Mouse (Mus musculus): ENCODE results near the gene Mtmr14.

The Mtmr14 gene

DNA sequence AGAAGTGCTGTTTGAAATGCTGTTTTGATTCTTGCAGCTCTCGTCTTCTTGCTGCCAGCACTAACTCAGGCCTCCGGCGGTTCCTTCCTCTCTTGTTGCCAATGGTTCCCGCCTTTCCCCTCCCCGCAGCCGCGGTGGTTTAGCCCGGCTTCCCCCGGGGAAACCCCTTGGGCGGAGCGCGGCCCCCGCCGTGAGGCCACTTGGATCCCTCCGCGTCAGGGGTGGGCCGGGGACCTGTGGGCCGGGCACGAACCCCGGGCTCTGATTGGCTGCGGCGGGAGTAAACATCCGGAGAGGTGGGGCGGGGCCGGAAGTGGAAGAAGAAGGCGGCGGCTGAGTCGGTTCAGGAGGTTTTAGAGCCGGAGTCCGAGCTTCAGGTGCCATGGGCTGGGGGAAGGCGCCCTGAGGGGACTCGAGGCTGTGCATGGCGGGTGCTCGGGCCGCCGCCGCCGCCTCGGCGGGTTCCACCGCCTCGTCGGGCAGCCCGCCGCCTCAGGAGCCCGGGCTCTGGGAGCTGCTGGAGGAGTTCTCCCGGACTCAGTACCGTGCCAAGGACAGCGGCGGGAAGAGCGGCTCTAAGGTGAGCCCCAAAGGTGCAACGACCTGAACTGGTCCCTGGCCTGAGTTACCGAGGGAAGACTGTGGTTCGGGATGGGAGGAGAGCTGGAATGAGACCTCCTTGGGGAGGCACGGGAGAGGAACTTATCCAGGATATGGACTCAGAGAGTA, at the start of gene Mtmr14:
TSS of gene Mtmr14 (plus strand) at position 302 of the 729 bp plus-strand sequence.
- peak; percentile 98 to 99 for DNase-seq (ENCODE audit: low spot score in 2 of 2)

DNA sequence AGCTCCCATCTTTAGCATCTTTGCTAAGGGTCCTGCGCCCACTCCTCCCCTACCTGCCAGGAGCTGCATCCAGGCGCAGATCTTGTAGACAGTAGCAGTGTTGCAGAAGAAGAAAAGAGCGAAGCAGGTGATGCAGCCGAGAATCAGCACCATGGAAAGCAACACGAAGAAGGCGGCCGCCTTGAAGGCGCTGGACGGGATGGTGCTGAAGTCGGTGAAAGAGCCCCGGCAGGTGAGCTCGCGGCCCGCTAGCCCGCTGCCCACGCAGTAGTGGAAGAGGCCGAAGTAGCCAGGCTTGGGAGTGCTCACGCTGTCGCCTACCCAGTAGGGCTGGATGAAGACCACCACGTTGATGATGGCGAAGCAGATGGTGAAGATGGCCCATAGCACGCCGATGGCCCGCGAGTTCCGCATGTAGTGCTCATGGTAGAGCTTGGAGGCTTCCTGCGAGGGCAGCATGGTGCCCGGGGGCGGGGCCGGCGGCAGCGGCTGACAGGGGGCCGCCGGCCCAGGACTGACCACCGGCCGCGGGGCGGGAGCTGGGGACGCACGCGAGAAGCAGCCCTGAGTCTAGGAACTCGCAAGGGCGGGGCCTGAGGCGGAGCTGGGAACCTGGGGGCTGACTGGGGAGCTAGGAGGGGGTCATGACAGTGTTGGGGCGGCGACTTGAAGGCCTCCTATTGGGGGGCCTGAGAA, 43.7 kb upstream of the Mtmr14 start:
- DNase-seq (ENCODE audit: low spot score in 2 of 2): peak in 1 of 2 experiments; percentile 19

DNA sequence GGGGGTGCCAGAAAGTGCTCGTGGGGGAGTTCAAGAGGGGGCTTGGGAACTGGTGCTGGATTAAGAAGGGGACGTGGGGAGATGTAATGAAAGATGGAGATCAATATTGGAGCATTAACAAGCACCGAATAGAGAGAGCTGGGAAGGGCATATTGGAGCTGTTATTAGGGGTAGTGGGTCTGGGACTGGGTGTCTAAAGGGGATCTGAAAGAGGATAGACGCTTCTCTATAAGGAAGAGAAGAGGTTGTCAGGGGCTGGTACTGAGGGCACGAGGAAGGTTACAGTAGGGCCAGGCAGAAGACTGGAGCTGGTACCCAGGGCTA, 43.2 kb upstream of the Mtmr14 start:
- DNase-seq (ENCODE audit: low spot score in 2 of 2): no peak

DNA sequence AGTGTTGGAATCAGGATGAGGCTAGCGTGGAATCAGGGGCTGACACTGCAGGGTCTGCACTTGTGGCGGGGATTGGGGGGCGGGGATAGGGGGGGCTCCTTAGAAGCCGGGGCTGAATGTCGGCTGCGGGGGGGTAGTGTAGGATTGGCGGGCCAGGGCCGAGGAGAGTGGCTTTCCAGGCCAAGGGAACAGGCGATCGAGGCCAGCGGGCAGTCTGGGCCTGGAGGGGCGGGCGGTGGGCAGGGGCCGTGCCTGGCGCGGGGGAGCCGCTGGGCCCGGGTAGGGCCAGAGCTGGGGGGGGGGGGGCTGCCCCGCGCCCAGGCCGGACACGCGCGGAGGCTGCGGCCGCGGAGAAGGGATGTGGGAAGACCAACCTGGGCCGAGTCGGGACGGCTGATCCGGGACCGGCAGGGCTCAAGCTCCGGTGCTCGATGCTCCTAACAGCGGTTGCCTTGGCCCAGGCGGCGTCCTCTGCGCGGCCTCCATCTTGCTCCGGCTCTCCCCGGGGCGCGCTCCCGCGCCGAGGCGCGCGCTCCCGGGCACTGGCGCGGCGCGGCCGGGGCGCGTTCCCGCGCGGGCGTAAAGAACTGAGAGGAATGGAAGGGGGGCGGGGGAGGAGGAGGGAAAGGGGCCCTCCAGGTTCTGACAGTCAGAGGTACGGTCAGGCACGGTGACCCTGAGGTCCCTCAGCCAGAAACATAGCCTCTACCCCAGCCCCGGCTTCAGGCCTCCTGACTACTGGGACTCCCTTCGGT, 42.6 kb upstream of the Mtmr14 start, which contains the start of gene Lhfpl4:
TSS of gene Lhfpl4 (minus strand) at position 544 of the 755 bp plus-strand sequence.
- no peak for DNase-seq (ENCODE audit: low spot score in 2 of 2)

DNA sequence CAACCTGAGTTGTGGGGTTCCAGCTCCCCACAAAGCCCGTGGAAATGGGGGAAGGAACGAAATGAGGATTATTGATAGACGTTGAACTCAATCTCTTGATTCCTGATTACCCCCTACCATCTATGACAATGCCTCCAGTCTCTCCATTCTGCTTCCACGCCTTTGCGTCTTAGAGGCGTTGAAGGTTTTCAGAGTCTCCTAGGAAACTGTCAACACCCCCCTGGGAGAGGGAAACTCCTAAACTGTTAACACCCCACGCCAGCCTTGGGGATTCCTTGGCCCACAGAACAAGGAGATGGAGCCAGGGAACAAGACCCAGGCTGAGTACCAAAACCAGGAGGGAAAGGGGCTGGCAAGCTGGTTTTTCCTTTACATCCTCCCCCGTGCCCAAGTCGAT, 42.0 kb upstream of the Mtmr14 start:
- no peak for DNase-seq (ENCODE audit: low spot score in 2 of 2)

DNA sequence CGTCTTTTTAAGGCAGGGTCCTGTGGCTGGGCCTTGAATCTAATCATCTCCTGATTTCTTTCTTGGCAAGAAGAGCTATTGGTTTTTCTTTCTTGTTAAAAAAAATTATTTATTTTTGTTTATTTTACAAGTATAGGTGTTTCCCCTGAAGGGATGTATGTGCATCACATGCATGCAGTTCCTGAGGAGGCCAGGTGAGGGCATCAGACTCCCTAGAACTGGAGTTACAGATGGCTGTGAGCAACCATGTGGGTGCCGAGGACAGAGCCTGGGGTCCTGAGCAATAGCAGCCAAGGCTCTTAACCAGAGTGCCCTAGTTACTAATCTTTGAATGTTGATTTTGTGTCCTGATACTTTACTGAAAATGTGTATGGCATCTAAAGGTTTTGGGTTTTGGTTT, 21.4 kb upstream of the Mtmr14 start:
- no peak for DNase-seq (ENCODE audit: low spot score in 2 of 2)

DNA sequence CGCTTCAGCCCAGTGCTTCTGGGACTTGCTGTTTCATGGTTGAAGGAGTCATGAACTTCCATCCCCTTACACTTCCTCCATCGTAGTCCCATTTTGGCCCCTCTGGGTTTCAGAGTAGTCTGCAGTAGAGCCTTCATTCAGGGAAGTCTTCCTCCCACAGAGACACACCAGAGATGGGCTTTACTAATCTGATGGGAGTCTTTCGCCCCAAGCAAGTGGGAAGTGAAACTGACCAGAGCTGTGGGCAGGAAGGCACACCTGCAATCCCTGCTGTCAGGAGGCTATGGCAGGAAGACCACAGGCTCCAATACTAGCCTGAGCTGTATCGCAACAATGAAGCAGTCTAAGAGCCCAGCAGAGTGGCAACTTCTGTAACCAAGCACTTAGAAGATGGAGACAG, 11.8 kb upstream of the Mtmr14 start:
- DNase-seq (ENCODE audit: low spot score in 2 of 2): no peak

DNA sequence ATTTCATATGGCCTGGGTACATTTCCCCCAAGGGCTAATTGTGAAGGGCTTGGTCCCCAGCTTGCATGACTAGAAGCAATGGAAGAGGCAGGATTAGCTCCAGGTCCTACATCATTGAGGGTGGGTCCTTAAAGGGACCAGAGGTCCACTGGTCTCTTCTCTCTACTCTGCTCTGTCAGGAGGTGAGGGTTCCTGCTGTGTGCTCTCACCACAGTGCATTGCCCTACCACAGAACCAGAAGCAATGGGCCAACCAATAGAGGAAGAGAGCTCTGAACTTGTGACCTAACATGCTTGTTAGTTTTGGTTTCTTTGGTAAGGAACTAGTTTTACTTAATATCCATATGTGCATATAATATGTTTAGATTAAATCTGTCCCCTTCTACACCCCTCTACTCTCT, 10.9 kb upstream of the Mtmr14 start:
- DNase-seq (ENCODE audit: low spot score in 2 of 2): no peak

DNA sequence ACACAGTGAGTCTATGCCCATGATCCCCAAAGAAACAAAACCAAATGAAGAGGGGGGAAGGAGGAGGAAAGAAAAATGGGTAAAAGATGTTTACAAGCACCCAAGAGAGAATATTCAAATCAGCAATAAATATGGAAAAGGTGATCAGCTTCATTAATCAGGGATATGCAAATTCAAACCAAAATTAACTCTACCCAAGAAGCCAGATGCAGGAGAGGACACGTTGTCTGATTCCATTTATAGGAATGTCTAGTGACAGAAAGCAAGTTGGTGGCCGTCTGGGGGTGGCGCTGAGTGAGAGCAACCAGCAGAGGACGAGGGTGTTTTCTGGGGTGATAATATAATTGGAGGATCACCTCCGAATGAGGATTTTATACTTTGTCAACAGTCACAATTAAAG, 2.5 kb upstream of the Mtmr14 start:
- no peak for DNase-seq (ENCODE audit: low spot score in 2 of 2)

DNA sequence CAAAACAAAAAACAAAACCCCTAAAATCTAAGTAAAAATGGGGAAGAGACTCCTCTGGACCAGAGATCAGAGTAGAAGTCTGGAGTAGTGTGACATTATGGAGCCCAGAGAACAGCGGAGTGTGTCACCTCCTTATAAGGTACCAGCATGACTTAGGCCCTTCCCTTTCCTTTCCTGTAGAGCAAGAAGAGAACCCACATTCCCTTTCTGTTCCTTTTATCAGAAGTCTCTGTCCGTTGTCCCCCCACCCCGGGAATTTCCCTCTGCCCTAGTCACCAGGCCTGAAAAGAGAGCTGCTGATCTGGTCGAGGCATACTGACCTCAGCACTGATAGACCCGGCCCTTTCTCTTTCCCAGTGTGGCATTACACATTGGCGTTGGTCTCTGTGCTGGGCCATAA, 799 bp downstream of the Mtmr14 start:
- no peak for DNase-seq (ENCODE audit: low spot score in 2 of 2)

DNA sequence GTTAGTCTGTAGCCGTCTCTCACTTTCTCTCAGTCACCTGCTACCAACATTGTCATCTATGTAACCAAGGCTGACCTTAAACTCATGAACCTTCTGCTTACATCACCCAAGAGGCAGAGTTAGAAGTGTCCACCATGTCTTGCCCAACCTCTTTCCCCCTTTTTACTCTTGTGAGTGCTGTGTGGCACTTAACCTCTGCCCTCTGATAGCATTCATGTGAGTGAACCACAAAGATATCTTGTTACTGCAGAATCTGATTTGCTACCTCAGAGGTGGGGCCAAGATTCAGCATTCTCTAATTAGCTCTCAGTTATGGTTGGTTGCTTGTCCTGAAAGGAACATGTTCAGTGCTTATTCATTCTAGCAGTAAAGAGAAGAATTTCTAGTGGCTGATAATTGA, 5.1 kb downstream of the Mtmr14 start:
- DNase-seq (ENCODE audit: low spot score in 2 of 2): no peak

DNA sequence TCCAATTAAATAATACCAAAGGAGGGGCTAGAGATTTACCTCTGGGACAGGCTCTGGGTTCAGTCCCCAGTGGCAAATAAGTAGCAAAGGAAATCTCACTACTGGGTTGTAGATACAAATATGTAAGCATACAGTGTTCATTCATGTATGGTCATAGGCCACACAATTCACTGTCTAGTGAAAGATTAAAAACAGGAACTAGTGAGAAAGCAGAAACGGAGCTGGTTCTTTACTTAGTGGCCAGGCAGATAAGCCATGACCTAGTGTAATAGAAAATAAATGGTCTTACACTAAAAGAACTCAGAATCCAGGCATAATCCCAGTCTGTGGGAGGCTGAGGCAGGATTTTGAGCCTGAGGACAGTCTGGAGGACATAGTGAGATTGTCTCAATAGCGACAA, 7.9 kb downstream of the Mtmr14 start:
- DNase-seq (ENCODE audit: low spot score in 2 of 2): no peak

DNA sequence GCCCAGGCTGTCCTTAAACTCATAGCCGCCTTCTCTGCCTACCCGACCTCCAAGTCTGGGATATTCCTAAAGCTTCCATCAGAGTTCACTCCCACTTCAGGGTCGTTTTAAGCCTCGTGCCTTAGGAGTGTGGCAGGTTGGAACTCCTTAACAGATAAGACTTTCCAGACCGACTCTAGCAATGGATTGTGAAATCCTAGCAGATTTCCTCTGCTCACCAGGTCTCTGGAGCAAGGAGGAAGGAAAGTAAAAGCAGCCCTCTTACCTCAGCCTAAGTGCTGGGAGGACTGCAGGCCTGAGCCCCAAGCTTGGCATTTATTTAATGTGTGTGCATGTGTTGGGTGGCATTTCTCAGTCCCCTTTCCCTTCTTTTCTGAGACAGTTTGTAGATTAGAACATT, 13.1 kb downstream of the Mtmr14 start:
- DNase-seq (ENCODE audit: low spot score in 2 of 2): no peak

DNA sequence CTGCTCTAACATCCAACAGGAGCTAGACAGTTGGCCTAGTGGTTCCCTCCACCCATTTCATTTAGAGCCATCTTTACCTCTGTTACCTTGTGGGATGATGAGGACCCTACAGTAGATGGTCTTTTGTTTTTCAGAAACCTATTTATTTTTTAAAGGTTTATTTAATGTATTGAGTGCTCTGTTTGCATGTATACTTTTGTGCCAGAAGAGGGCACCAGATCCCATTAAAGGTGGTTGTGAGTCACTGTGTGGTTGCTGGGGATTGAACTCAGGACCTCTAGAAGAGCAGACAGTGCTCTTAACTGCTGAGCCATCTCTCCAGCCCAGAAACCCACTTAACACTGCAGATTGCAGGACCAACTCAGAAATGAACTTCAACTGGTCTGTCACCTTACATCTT, 14.3 kb downstream of the Mtmr14 start:
- no peak for DNase-seq (ENCODE audit: low spot score in 2 of 2)

DNA sequence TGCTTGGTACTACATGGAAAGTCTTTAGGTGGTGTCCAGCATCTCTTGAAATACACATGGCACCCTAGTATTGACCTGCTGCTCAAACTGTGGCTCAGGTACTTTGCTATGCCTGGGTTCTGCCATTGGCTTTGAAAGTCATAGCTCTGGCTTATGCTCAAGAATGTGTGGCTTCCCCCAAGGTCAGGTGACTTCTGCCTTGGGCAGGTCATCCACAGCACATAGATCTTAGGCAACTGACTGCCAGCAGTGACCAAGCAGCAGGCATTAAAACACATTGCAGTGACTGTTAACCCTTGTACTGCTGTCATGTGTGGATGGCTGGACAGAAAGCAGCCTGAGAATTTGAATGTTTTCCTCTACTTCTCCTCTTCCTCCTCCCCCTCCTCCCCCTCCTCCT, 17.3 kb downstream of the Mtmr14 start:
- no peak for DNase-seq (ENCODE audit: low spot score in 2 of 2)

DNA sequence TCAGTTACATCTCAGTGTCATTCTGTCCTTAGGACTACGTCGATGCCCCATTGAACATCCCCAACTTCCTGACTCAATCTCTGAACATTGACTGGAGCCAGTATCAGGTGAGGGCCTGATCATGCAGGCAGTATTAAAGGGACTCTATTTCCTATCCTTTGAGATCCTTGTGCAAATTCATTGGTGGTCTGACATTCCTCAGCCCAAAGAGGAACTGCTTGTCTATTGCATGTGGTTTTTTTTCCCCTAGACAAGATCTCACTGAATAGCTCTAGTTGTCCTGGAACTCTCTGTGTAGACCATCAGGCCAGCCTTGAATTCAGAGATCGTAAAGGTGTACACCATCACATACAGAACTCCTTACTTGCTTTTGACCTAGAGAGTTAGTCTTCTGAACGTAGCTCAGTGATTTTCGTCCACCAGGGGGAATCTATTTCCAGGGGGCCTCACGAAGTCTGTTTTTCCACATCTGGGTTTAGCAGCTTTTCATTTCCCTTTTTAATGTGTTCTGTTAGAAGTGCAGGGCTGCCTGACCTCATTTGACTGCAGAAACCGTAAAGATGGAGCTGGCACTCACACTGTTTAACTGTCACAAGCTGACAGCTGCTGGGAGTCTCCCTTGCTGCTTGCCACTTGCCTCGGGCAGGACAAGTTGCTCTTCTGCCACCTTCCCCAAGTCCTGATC, 23.7 kb downstream of the Mtmr14 start:
- DNase-seq (ENCODE audit: low spot score in 2 of 2): no peak

DNA sequence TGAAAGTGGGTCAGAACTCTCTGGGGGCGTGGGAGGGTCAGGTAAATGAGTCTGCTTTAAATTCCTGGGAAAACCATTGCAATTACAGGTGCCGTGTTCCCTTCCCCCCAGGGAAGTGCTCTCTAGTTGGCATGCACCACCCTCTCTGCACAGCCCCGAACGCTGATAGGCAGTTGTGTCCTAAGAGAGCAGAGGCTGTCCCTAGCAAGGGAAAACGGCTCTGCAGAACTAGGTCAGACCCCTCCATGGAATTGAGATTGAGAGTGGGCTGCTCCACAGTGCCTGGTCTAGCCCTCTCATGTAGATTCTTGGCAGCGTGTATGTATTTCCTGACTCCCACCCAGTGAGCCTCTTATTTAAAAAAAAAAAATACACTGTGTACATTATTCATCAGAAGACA, 25.9 kb downstream of the Mtmr14 start:
- DNase-seq (ENCODE audit: low spot score in 2 of 2): no peak

DNA sequence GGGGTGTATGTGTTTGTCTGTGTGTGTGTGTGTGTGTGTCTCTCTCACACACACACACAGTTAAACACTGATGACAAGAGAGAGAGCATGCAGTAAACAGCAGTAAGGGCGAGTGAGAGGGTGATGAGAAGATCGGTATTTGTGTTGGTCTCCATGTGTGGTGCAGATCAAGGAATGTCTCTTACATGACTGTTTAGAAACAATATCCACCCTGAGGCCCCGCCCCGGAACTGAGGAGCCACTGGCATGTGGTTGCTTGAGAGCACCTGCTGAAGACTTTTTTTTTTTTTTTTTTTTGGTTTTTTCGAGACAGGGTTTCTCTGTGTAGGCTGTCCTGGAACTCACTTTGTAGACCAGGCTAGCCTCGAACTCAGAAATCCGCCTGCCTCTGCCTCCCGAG, 26.8 kb downstream of the Mtmr14 start:
- DNase-seq (ENCODE audit: low spot score in 2 of 2): no peak

DNA sequence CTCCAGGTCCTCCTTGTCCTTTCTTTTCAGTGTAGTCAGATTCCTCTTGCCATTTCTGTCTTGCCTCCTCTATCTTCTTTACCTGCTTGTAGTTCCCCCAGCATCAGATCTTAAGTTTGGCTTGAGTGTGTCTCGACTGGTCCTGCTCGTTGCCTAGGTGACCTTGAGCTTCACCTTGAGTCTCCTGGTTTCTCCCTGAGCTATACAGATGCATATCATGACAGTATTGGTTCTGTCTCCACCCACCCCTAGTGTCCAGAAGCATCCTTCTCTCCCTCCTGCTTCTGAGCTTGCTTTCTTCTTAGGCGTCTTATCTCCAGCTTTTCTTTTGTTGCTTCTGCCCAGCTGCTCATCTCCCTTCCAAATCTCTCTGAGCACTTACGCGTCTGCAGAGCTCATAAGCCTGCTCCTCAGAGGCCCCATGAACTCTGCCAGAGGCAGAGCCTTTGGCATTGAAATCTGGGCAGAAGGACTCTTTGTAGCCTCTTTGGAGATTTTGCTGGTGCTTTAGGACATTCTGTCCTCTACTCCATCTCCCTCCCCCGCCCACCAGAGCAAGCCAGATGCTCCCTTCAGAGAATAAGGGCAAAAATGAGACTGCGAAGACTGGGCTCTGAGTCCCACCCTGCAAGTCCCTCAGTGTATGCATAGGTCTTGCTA, 29.5 kb downstream of the Mtmr14 start:
- DNase-seq (ENCODE audit: low spot score in 2 of 2): no peak

DNA sequence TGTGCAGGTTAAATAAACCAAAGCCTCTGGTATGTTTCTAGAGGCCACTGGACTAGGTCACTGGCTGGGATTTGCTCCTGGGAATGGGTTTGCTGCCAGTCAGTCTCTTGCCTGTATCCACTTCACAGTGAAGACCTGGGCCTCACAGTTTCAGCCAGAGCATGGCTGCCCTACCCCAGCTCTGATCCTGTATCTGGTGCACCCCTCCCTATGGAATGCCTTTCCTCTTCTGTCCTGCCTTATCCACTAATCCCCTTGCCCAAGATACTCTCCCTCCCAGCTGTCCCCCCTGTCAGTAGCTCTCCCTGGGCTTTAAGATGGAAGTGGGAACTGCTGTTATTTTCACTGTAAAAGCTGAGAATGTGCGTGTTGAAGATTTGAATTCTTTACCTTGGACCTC, 30.3 kb downstream of the Mtmr14 start:
- no peak for DNase-seq (ENCODE audit: low spot score in 2 of 2)

DNA sequence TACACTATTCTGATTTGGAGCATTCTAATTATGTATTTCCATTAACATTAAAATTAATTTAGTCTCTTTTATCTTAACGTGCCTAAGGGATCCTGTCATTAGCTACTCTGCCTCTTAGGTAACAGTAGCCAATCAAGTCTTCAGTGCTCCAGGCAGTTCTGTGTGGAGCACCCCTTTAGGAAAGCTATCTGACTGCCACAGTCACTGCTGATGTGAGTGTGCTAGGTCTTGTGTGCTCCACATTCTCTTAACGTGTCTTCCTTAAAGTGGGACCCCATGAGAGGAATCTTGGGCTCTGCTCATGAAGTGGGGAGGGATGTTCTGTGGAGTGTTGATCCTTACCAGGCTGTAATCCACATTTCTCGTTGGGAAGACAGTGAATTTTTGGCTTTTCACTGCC, 34.7 kb downstream of the Mtmr14 start:
- DNase-seq (ENCODE audit: low spot score in 2 of 2): no peak

DNA sequence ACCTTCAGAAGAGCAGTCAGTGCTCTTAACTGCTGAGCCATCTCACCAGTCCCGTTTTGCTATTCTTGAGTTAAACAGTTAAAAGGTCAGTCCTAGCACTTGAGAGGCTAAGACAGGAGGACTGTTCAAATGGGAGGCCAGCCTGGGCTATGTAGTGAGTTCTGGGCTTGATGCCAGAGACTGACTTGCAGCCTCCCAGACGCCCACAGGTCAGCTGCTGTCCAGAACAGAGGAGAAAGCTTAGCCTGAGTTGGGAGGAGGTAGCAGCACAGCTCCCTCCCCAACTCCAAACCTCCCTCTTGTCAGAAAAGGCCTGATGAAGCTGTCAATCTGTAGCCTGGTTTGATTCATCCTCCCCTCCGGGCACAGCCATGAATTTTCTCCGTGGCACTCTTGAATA, 39.2 kb downstream of the Mtmr14 start:
- DNase-seq (ENCODE audit: low spot score in 2 of 2): no peak
